Mouse (Mus musculus) layer of hippocampus, adult 8-10 months (tissue): ENCODE results near the gene Ccdc127. TPM values are rescaled to one million over a fixed set of nuclear protein-coding genes. Genes with fewer than 3 reads are reported as not detected.

Experiments
- DNase-seq, 2 experiments: peaks; one replicate each; pipeline ENCODE4 v3.0.0; 2022; ENCODE audit warnings: low spot score in 2 of 2
- total RNA-seq, 4 experiments: library from RNA; stranded (reverse); gene quantifications; 2 replicates each; pipeline ENCODE4 v1.2.4; 2022

The Ccdc127 gene
- 100 to 1,000 TPM in 1 of 4 experiments, 10 to 100 TPM in 3; 73.7 to 101 (median 82.6) TPM for total RNA-seq

DNA sequence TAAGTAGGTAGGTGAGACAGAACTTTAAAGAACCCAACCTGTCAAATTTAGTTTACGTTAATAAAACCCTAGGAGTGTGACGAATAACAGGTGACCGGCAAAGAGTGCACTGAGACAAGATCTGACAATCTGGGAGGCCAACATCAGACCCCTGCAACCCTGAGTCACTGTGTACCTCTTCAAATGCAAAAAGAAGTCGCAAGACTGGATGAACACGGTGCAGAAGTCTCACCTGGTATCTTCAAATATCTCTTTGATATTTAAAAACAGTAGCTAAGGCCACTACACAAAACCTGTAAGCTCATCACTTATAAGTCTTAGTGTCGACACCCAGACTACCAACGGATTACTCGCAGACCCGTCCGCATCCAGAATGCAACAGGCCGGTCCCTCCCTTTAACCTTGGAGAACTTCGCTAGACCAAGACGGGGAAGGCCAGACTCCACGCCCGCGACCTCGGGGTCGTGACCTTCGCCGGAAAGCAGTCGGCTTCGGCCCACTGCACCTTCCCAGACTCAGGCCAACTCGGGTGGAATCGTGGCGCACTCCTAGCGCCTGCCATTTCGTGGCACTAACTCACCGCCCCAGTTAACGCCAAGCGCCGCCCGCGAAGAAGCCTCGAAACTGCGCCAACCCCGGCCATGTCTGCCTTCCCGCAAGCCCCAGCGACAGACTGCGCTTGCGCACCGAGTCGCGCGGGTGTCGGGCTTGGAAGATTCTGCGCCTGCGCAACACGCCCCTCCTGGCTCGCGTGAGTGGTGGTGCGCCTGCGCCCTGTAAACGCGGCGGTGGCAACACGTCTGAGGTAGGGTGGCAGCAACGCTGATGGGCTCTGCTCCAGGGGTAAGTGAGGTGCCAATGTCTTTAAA is at the start of gene Ccdc127, which contains the start of gene Sdha:
Ccdc127 (plus strand) TSS at position 744 of the 869 bp plus-strand sequence.
Sdha (minus strand) TSS at position 715 of the 869 bp plus-strand sequence.
- DNase-seq: peak; percentile 92 to 96

DNA sequence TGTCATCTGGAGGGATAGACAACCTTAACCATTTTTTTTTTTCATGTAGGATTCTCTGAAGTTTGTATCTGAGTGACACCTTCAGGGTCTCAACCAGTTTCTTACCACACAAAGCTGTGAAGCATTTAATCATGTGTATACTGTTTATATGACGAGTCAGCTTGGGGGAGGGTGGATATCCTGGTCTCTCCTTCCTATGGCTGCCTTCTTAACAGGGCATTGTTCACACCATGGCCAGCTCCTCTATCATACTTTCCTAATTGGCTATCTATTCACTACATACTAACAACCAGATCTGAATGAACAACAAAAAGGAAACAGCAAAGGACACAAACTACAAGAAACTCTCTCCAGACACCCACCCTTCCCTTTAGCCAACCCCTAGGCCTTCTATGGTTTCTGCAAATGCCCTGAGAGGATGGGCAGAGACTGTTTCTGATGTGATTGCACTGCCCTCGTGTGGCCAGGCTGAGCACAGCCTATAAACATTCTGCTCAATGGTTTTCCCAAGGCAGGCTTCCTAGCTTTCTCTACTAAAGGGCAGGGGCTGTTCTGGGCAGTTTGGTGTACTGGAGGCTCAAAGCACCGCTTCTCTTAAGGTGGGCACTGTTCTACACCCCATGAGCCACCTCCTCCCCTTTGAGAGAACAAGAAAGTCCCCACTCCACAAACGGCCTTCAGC is 49.0 kb upstream of the Ccdc127 start:
- peak; percentile 58 to 79 for DNase-seq

DNA sequence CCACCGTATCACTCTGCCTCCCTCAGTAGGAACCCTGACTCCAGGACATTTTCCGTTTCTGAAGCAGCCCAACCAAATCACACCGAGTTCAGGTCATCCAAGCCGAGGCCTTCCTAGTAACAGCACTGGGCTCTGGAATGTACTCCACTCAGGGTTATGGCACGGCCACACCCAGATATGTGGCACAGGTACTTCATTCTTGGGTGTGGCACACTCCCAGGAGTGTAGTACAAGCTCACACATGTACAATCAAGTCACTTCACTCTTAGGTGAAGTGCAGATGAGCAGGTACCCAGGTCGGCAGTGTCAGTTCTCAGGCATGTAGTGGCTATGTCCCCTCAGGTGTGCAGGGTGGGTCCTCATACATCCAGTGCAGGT is 48.5 kb upstream of the Ccdc127 start:
- DNase-seq: no peak

DNA sequence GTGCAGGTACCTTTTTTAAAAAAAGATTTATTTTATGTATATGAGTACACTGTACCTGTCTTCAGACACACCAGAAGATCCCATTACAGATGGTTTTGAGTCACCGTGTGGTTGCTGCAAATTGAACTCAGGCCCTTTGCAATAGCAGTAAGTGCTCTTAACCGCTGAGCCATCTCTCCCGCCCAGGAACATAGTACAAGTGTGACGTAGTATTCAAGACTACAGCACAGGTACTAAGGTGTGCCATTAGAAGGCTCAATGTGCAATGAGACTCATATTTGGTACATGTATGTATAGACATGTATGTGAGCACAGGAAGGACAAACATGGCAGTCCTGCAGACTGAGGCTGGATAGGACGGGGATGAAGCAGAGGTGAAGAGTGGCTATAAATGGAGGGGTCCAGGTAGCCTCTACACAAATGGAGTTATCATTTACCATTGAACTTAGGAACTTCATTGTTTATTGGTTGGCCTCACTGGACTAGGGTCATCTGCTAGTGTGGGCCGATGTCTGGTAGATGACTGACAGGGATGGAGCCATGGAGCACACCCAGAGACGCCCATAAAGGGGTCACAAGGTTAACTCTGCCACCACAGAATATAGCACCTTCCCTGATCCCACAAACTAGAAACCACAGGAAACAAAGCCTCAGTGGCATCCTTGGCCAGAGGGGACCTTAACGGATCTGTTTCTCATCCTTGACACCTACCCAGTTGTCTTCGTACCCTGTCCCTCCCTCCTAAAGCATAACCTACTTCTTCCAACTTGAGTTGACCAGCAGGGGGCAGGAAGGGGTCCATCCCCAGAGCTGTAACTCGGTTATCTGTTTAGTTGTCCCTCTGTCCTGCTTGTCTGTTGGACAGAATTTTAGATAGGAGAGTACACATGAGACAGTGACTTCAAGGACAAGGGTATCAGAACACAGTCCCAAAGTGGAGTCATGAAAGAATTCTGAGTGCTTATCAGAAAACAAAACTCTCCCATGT is 47.8 kb upstream of the Ccdc127 start:
- no peak for DNase-seq

DNA sequence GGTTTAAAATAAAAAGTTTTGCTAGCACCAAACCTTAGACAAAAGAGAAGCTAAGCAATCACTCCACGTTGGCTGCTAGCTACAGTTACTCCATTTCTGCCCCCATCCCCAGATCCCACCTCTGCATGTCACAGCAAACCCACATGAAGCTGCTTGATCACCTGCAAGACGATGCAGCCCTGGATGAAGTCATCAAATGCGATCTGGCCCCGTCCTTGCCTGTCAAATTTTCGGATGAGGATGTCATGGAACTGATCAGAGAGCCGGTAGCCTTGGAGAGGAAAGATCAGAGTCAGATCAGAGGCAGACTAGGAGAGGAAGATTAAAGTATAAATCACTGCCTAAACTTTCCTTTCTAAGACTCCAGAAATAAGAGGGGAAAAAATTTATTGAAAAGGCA is 44.7 kb upstream of the Ccdc127 start:
- DNase-seq: no peak

DNA sequence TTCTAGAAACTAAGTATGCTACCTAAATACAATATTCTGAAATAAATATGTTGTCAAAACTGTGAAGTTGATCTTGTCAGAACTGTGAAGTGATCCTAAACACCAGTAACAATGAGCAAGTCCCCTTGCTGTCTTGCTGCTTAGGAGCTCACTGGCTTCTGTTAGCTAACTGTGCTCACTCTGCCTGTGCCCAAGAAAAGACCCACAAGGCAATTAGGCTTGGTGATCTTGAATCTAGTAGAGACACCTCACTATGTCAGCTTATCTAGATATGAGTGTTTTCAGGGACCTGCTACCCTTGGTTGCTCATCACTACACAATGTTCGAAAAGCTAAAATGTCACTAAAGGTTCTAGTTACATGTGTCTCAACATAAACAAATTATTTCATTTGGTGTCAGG is 44.3 kb upstream of the Ccdc127 start:
- DNase-seq: no peak

DNA sequence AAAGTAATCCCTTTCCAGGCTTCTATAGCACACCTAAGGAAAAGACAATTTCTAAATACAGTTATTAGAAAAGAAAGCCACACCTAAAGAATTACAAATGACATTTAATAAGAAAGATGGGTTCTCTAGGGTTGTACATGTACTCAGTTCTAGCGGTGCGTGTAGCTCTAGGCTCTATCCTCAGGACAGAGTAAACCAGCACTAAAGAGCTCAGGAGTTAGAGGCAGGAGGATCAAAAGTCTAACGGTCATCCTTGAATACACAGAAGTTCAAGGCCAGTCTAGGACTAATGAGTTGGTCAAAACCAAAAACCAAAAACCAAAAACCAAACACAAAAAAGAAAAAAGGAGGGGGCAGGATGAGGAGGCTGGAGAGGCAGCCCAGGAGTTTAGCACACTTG is 35.5 kb upstream of the Ccdc127 start:
- DNase-seq: no peak

DNA sequence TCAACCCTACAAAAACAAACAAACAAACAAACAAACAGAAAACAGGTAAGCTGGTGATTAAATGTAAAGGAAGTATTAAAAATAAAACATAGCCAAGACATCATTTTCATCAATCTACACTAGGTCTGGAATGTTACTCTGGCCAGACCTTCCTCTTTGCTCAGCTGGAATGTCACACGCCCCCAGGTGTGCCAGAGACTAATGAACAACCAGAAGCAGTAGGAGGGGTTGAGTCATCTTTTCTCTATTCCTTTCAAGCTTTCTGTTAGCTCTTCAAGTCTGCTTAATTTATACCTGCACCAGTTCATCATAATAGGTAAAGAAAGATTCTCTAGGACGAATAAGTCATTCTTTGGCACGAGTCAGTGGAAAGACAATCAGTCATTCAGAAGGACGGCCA is 33.7 kb upstream of the Ccdc127 start:
- DNase-seq: no peak

DNA sequence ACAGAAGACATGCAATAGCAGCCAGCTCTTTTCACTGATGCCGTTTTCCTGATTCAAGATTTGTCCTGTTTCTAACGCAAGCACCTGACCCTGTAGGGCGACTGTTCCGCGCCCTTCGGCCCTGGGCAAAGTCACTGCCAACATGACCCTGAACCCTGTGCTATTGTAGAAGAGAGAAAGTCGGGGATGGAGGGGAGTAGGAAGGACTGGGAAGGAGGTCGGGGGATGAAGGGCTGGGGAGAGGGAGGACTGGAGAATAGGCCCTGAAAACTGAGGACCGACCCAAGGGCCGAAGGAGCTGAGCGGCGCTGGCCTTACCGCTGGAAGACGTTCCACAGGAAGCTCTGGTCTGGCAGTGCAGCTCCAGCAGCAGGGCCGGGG is 33.3 kb upstream of the Ccdc127 start:
- DNase-seq: no peak

DNA sequence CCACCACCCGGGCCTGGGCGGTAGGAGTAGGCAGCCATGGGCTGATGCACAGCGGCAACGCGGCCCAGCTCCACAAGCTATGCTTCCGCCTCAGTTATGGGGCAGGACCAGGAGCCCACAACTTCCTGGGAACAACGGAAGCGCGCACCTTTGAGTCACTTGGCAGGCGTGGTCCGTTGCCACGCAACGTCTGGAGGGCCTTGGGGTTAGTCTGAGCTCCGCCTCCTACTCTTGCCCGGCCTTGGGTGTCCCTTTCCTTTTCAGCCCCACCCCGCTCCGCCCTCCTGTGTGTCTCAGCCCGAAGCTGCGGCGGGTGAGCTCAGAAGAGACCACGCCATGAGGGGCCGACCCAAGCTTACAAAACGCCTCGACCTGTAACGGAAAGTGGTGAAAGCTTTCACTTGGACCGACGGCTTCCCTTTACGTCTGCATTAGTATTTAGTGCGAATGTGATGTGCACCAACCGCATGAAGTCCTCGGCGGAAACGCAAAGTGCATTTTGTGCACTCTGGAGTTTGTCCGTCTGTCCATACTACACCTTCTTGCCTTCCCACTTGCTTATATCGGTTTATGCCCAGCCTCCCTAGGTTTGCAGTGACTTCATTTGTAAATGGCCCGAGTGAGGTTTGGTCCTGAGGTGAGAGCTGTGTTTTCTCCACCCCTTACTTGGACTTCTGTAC is 32.8 kb upstream of the Ccdc127 start, which contains the start of gene Pdcd6:
Pdcd6 (minus strand) TSS at position 411 of the 680 bp plus-strand sequence.
- peak; percentile 85 to 90 for DNase-seq

DNA sequence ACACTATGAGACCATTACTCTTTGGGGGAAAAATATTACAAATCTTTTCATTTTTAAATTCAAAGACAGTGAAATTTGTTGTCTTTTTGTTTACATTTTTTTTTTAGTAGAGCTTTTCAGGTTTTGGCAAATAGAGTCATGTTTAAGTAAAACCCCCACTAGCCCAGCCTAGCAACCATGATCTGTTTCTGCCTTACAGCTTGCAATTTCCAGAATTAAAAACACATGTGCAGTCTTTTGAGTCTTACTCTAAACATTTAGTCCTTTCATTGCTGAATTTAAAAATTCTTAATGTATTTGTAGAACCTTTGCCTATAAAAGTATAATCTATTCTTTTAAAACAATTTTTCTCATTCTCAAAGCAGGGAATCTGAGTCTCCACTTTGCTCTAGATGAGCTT is 20.8 kb upstream of the Ccdc127 start:
- DNase-seq: no peak

DNA sequence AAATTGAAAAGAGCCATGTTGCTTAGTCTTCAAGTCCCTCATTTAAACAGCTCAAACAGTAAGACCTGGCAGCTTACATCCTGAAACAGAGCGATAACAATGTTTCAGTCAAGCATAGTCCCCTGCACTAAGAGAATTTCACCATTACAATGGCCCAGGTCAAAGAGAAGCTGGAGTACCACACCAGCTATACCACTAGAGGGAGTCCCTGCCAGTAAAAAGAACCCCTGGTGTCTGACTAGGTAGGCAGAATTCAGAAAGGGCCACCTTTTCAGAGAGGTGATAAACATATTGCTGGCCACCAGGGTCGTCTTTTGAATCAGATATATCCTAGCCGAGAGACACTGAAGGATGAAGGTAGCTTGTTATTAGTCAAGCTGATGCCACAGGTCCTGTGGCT is 9.1 kb upstream of the Ccdc127 start:
- no peak for DNase-seq

DNA sequence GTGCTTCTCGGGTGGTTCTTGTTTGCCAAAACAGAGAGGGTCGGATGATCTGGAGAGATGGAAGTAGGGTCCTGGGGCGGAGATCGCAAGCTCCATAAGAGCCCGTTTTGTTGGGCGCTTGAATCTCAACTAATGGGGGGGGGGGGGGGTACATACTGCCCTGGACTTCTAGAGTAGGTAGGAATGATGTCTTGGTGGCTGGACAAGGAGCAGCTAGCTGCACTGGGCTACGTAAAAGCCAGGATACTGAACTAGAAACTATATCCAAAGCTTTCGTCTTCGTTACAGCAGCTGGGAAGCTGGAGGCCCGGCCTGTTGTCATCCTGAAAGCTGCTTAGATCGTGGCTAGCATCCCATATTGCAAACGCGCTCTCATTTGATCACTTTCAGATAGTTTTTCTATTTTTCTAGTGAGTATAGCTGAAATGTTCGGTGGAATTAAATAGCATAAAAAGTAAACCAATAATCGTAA is 362 bp downstream of the Ccdc127 start:
- no peak for DNase-seq

DNA sequence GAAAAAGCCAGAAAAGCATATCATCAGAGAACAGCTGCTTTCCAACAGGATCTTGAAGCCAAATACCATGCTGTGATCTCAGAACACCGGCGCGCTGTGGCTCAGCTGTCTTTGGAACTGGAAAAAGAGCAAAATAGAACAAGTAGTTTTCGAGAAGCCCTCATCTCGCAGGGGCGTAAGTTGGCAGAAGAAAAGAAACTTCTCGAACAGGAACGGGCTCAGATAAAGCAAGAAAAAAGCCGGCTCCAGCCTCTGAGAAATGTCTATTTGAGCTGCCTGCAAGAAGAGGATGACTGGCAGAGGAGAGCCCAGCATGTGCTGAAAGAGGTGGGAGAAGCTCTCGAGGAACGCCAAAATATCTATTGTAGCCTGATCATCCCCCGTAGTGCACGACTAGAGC is 6.4 kb downstream of the Ccdc127 start:
- no peak for DNase-seq

DNA sequence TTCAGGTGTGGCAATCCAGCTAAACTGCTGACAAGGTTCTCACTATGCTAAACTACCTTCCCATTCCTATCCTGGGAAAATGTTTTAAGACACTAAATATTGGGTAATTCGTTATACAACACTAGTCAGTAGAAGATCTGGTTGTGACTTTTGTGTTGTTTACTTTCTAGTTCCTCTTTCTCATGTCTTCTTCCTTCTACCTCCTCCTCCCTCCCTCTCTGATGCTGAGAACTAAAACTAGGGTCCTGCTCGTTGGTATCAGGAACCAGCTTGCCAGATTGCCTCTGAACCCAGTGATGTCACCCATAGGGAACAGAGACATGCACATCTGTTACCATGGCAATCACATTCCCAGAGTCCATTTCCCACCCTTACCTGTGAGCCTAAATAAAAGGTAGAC is 12.1 kb downstream of the Ccdc127 start:
- no peak for DNase-seq

DNA sequence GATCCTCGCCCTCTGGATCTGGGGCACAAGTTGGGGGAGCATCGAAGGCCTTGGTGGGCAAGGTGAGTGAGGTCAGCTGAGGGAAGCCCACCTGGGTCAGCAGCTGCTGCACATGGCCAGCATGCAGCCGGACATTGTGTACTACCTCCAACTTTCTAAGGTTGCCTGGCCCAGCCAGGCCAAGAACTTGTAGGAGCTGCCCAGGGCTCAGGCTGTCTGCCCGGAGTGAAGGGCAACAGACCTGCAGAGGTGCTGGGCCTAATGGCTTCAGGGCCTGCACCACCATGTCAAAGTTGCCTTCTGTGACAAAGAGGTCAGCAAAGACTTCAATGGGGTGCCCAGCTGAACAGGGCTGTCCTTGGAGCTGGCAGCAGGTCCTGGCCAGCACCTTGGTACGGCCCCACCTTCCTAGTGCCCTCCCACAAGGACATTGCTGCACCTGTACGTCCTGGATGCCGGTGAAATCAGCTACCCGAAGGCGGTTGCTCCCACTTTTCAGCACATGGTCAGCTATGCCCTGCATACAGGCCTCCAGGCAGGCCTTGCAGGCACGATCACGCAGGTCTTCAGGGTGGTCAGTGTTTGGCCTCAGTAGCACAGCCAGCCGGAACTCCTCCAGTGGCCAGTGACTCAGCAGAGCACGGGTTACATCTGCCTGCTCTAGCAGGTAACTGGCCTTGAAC is 13.2 kb downstream of the Ccdc127 start:
- DNase-seq: no peak

DNA sequence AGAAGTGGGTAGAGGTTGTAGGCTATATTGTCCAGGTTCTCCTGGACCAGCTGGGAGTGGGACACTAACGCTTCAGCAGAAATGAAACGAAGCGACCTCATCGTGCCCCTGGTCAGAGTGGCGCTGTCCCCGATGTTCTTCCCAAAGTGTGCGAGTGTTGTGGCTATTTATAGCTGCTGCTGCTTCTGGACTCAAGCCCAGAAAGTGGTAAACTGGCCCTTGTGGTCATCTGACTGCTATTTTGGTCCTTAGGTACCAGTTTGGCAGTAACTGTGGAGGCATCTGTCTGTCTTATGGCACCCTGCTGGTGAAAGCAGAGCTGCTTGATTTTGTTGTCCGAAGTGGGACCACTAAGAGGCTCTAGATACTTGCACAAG is 13.7 kb downstream of the Ccdc127 start, which contains the start of gene Lrrc14b:
Lrrc14b (minus strand) TSS at position 147 of the 377 bp plus-strand sequence.
- no peak for DNase-seq

DNA sequence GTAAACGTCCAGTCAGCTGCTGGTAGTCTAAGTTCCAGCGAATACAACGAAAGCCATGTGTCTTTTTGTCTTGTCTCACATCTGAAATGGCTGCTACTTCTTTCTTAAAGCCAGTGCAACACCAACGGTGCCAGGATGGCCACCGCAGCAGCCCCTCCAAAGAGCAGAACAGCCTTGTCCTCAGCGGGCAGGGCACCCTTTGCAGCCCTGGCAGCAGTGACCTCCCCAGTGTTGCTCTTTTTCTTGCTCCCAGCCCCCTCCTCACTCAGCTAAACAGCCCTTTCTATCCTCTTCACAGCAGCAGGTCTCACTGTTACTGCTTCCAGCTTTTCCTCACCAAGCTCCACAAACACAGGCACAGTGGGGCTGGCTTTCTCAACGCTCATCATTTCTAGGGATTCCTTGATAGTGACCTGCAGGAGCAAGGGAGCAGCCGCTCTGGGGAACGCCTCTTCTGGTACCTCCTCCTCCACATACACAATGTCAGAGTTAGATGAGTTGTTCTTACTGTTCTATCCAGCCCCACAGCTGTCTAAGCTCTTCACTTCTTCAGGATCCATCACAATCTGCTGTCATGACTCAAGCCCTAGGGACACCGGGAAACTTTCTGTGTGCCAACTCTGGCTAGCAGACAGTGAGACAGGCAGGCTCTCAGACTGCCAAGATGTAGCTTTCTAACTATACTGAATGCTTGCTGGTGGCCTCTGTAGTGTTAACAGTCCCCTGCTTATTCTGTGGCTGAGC is 31.6 kb downstream of the Ccdc127 start:
- DNase-seq: no peak

DNA sequence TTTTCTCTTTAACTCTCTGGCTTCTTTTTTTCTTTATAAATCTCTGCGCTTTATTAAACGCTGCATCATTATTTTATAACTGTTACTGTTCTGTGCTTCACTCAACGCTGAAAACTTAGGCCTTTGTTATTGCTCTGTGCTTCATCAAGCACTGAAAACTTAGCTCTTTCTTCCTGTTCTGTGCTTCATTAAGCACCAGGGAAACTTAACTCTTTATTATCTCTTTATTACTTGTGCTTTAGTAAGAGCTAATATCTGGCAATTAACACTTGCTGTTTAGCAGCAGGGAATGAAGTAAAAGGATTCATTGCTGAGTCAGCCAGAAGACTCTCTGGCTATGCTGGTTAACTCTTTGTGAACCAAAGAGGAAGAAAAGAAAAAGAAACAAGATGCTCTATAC is 32.2 kb downstream of the Ccdc127 start:
- DNase-seq: no peak
